Mouse (Mus musculus) embryonic facial prominence, embryonic 11.5 days (tissue): ENCODE results near the gene Olfr736. TPM values are rescaled to one million over a fixed set of nuclear protein-coding genes. Genes with fewer than 3 reads are reported as not detected.

Experiments used
- ATAC-seq: fragments of 200-750 bp; cut with Nextera tagmentation; replicated peaks from 2 replicates; pipeline ENCODE4 v1.8.0; 2017; ENCODE audit warnings: low read depth; ENCODE audit not compliant: insufficient number of reproducible peaks, low FRiP score, low TSS enrichment
- DNase-seq: peaks from one replicate; pipeline ENCODE4 v3.0.0-alpha.2; 2015; ENCODE audit warnings: low spot score
- H3K27ac ChIP-seq: fragments of 300-500 bp; sonication (generic); replicated peaks from 2 replicates; pipeline ENCODE4 v1.5.1; 2014; ENCODE audit warnings: mild to moderate bottlenecking, low read depth, low read length, control low read depth
- H3K27me3 ChIP-seq: fragments of 300-500 bp; sonication (generic); 2 replicates; pipeline ENCODE4 v1.6.1; 2014; ENCODE audit warnings: mild to moderate bottlenecking, low read length, moderate library complexity, mixed read lengths; ENCODE audit not compliant: control insufficient read depth, insufficient read depth
- H3K36me3 ChIP-seq: fragments of 300-500 bp; sonication (generic); replicated peaks from 2 replicates; pipeline ENCODE4 v1.6.1; 2014; ENCODE audit warnings: low read depth, mild to moderate bottlenecking, low read length, moderate library complexity, mixed read lengths; ENCODE audit not compliant: control insufficient read depth, insufficient read depth
- H3K4me1 ChIP-seq: fragments of 300-500 bp; sonication (generic); 2 replicates; pipeline ENCODE4 v1.6.1; 2014; ENCODE audit warnings: low read length, mixed read lengths; ENCODE audit not compliant: control insufficient read depth, insufficient read depth
- H3K4me2 ChIP-seq: fragments of 300-500 bp; sonication (generic); 2 replicates; pipeline ENCODE4 v1.6.1; 2014; ENCODE audit warnings: low read depth, mild to moderate bottlenecking, control low read depth, low read length, moderate library complexity
- H3K4me3 ChIP-seq: fragments of 300-500 bp; sonication (generic); 2 replicates; pipeline ENCODE4 v1.5.1; 2014; ENCODE audit warnings: low read depth, low read length, control low read depth
- H3K9ac ChIP-seq: fragments of 300-500 bp; sonication (generic); replicated peaks from 2 replicates; pipeline ENCODE4 v1.6.1; 2014; ENCODE audit warnings: mild to moderate bottlenecking, control low read depth, low read length
- H3K9me3 ChIP-seq: fragments of 300-500 bp; sonication (generic); replicated peaks from 2 replicates; pipeline ENCODE4 v1.6.1; 2016; ENCODE audit warnings: mild to moderate bottlenecking, low read length, inconsistent platforms, mixed read lengths; ENCODE audit not compliant: control insufficient read depth
- WGBS: fragments of 180-500 bp; shearing (Covaris S2); extraction: QIAGEN DNeasy Blood & Tissue Kit; methylation state at CpG from one replicate; pipeline ENCODE4 v1.1.7; 2014; 5-methylcytosine and 5-hydroxymethylcytosine counted together
- polyA plus RNA-seq: library from polyadenylated mRNA; unstranded; fragments of >200 nt; fragmentation: Nextera tagmentation; extraction: Ambion mirVana; gene quantifications from 2 replicates; pipeline ENCODE4 v1.2.1, GENCODE M21; 2014

Olfr736 gene
- polyA plus RNA-seq: not detected in 2 replicates

- H3K36me3 ChIP-seq: no peaks in the 10 kb centered on the region
- no peak within 1 kb of the TSS for H3K9ac ChIP-seq
- no peak within 1 kb of the TSS for H3K27ac ChIP-seq
- H3K9me3 ChIP-seq: no peaks in the 10 kb centered on the region
- no peaks in the 10 kb centered on the region for H3K4me1 ChIP-seq
- ATAC-seq: no peak
- no peak within 1 kb of the TSS for H3K4me2 ChIP-seq
- H3K4me3 ChIP-seq: no peak within 1 kb of the TSS
- no peak for DNase-seq
- WGBS: 82% methylated on average over 2 of the region's 2 CpGs
- H3K27me3 ChIP-seq: no peaks in the 10 kb centered on the region
These were observed at the start of gene Olfr736 for GRCm38 (mm10) chr14:50380863-50381262. Olfr736 (plus strand) TSS chr14:50381163.

- H3K9ac ChIP-seq: no peak within 1 kb of the TSS
- H3K27me3 ChIP-seq: no peaks in the 10 kb centered on the region
- 80% methylated on average over 2 of the region's 2 CpGs for WGBS
- no peak within 1 kb of the TSS for H3K27ac ChIP-seq
- DNase-seq (no peak), ATAC-seq (no peak)
- H3K4me3 ChIP-seq: no peak within 1 kb of the TSS
- no peaks in the 10 kb centered on the region for H3K4me1 ChIP-seq
- H3K4me2 ChIP-seq: no peak within 1 kb of the TSS
- H3K36me3 ChIP-seq: no peaks in the 10 kb centered on the region
- no peaks in the 10 kb centered on the region for H3K9me3 ChIP-seq
These were observed 32.2 kb upstream of the Olfr736 start, which contains the start of gene Olfr735 for GRCm38 (mm10) chr14:50348796-50349195. Olfr735 (minus strand) TSS chr14:50348872.

- no peak overlapping the region for H3K27ac ChIP-seq
- 50% methylated on average over 3 of the region's 3 CpGs for WGBS
- DNase-seq: peak; percentile 5
- no peaks in the 10 kb centered on the region for H3K36me3 ChIP-seq
- no peaks in the 10 kb centered on the region for H3K27me3 ChIP-seq
- no peak for ATAC-seq
- H3K4me2 ChIP-seq: no peak overlapping the region
- no peaks in the 10 kb centered on the region for H3K9me3 ChIP-seq
- no peaks in the 10 kb centered on the region for H3K4me1 ChIP-seq
- H3K4me3 ChIP-seq: no peak overlapping the region
- no peak overlapping the region for H3K9ac ChIP-seq
These were observed 28.5 kb upstream of the Olfr736 start for GRCm38 (mm10) chr14:50352438-50352837.

GRCm38 (mm10) chr14:50356725-50357124 is 24.2 kb upstream of the Olfr736 start:
- 78% methylated on average over 2 of the region's 2 CpGs for WGBS
- ATAC-seq (no peak), DNase-seq (no peak)
- no peaks in the 10 kb centered on the region for H3K9me3 ChIP-seq
- H3K9ac ChIP-seq: no peak overlapping the region
- no peaks in the 10 kb centered on the region for H3K4me1 ChIP-seq
- H3K4me2 ChIP-seq: no peak overlapping the region
- H3K4me3 ChIP-seq: no peak overlapping the region
- H3K27me3 ChIP-seq: no peaks in the 10 kb centered on the region
- no peak overlapping the region for H3K27ac ChIP-seq
- no peaks in the 10 kb centered on the region for H3K36me3 ChIP-seq

GRCm38 (mm10) chr14:50357593-50357992 is 23.4 kb upstream of the Olfr736 start, which contains the start of gene Tlr11:
Tlr11 (plus strand) TSS chr14:50357914.
- no peaks in the 10 kb centered on the region for H3K9me3 ChIP-seq
- 87% methylated on average over 2 of the region's 2 CpGs for WGBS
- H3K36me3 ChIP-seq: no peaks in the 10 kb centered on the region

GRCm38 (mm10) chr14:50360480-50360879 is 20.5 kb upstream of the Olfr736 start:
- no peak overlapping the region for H3K27ac ChIP-seq
- WGBS: 84% methylated on average over 3 of the region's 3 CpGs
- no peaks in the 10 kb centered on the region for H3K9me3 ChIP-seq
- no peaks in the 10 kb centered on the region for H3K4me1 ChIP-seq
- no peak overlapping the region for H3K4me3 ChIP-seq
- H3K36me3 ChIP-seq: no peaks in the 10 kb centered on the region
- no peaks in the 10 kb centered on the region for H3K27me3 ChIP-seq
- ATAC-seq: no peak
- H3K4me2 ChIP-seq: no peak overlapping the region
- no peak for DNase-seq
- H3K9ac ChIP-seq: no peak overlapping the region

More at GRCm38 (mm10) chr14:50357593-50357992, 23.4 kb upstream of the Olfr736 start, which contains the start of gene Tlr11:
- Histone ChIP-seq H3K4me2 (no peak within 1 kb of the TSS), H3K9ac (no peak within 1 kb of the TSS), H3K27ac (no peak within 1 kb of the TSS), H3K27me3 (no peaks in the 10 kb centered on the region), H3K4me1 (no peaks in the 10 kb centered on the region), H3K4me3 (no peak within 1 kb of the TSS)
- ATAC-seq: no peak
- DNase-seq: no peak

GRCm38 (mm10) chr14:50363561-50363960 is 17.4 kb upstream of the Olfr736 start:
- Histone ChIP-seq H3K27ac (no peak overlapping the region), H3K9me3 (no peaks in the 10 kb centered on the region), H3K9ac (no peak overlapping the region), H3K27me3 (no peaks in the 10 kb centered on the region), H3K4me1 (no peaks in the 10 kb centered on the region), H3K4me3 (no peak overlapping the region), H3K4me2 (no peak overlapping the region), H3K36me3 (no peaks in the 10 kb centered on the region)
- DNase-seq (no peak), ATAC-seq (no peak)
- 82% methylated on average over 2 of the region's 2 CpGs for WGBS

GRCm38 (mm10) chr14:50407268-50407667 is 26.3 kb downstream of the Olfr736 start, which contains the start of gene Olfr738:
Olfr738 (plus strand) TSS chr14:50407568.
- Histone ChIP-seq H3K9ac (no peak within 1 kb of the TSS), H3K36me3 (no peaks in the 10 kb centered on the region), H3K27ac (no peak within 1 kb of the TSS), H3K9me3 (no peaks in the 10 kb centered on the region), H3K4me2 (no peak within 1 kb of the TSS), H3K4me3 (no peak within 1 kb of the TSS), H3K4me1 (no peaks in the 10 kb centered on the region), H3K27me3 (no peaks in the 10 kb centered on the region)
- DNase-seq: no peak
- 88% methylated on average over 1 of the region's 1 CpGs for WGBS
- no peak for ATAC-seq
